Mouse (Mus musculus): ENCODE results near the gene Fam89b.

Fam89b gene

DNA sequence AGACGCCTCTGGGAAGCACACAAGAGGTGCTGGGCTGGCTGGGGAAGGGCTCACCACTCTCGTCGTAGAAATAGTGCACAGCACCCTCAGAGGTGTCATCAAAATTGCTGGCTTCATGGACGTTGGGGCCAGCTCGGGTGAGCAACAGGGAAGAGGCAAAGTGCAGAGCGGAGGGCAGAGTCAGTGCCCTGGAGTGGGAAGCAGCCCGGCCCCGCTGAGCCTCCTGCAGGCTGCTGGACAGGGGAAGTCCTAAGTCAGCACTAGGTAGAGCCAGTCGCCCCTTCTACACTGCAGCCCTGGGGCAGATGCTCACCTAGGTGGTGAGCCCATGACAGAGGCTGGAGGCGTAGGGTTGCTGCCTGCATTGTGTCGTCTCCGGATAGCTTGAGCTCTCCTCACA lies 45.2 kb downstream of the Fam89b start:
- DNase-seq (ENCODE audit: low spot score): no peak

GRCm38 (mm10) chr19:5680432-5680831 lies 49.0 kb downstream of the Fam89b start:
- DNase-seq (ENCODE audit: low spot score): no peak
